Mouse (Mus musculus) MEL (cell line): ENCODE data around the gene Pla2r1.

Experiments used
- CTCF ChIP-seq, 3 experiments: IDR thresholded peaks in 2 of 3; conservative IDR thresholded peaks in 1 of 3; 2 replicates each; pipeline ENCODE4 v1.5.1; 2011 to 2012; ENCODE audit warnings: low read length in 3 of 3, low read depth in 2 of 3, mild to moderate bottlenecking in 2 of 3, improper control_type of control experiment in 1 of 3, inconsistent platforms in 1 of 3, mixed read lengths in 1 of 3, moderate library complexity in 1 of 3; ENCODE audit not compliant: control insufficient read depth in 1 of 3, insufficient read depth in 1 of 3, poor library complexity in 1 of 3, severe bottlenecking in 1 of 3
- EP300 ChIP-seq, 2 experiments: IDR thresholded peaks; 2 replicates each; pipeline ENCODE4 v1.6.1; 2011; ENCODE audit warnings: improper control_type of control experiment in 2 of 2, low read length in 2 of 2, low read depth in 1 of 2, mild to moderate bottlenecking in 1 of 2
- GABPA ChIP-seq: IDR thresholded peaks from 2 replicates; pipeline ENCODE4 v1.6.1; 2012; ENCODE audit warnings: low read depth, mild to moderate bottlenecking, inconsistent platforms, low read length, improper control_type of control experiment, moderate library complexity
- HCFC1 ChIP-seq: IDR thresholded peaks from 2 replicates; pipeline ENCODE4 v1.6.1; 2012; ENCODE audit warnings: low read depth, mild to moderate bottlenecking, inconsistent platforms, low read length, improper control_type of control experiment, moderate library complexity
- MAFK ChIP-seq: IDR thresholded peaks from 2 replicates; pipeline ENCODE4 v1.6.1; 2011; ENCODE audit warnings: low read depth, mild to moderate bottlenecking, low read length, improper control_type of control experiment, borderline replicate concordance
- MAX ChIP-seq: IDR thresholded peaks from 2 replicates; pipeline ENCODE4 v1.6.1; 2011; ENCODE audit warnings: low read length, improper control_type of control experiment
- MYC ChIP-seq: IDR thresholded peaks from 2 replicates; pipeline ENCODE4 v1.6.1; 2011; ENCODE audit warnings: low read depth, mild to moderate bottlenecking, low read length, improper control_type of control experiment, moderate library complexity
- RCOR1 ChIP-seq: IDR thresholded peaks from 2 replicates; pipeline ENCODE4 v1.6.1; 2012; ENCODE audit warnings: low read depth, mild to moderate bottlenecking, inconsistent platforms, low read length, improper control_type of control experiment
- ZMIZ1 ChIP-seq: IDR thresholded peaks from 2 replicates; pipeline ENCODE4 v1.6.1; 2012; ENCODE audit warnings: low read depth, mild to moderate bottlenecking, inconsistent platforms, low read length, improper control_type of control experiment, moderate library complexity
- ZNF384 ChIP-seq: IDR thresholded peaks from 2 replicates; pipeline ENCODE4 v1.6.1; 2012; ENCODE audit warnings: low read depth, mild to moderate bottlenecking, inconsistent platforms, low read length, improper control_type of control experiment

GRCm38 (mm10) chr2:60541745-60542144 lies 11.4 kb downstream of the Pla2r1 start:
- no peak for TF ChIP-seq CTCF (IDR thresholded peaks at IDR 0.05 in 2 of 3, conservative IDR thresholded peaks at IDR 0.05 in 1 of 3; ENCODE audit: control insufficient read depth in 1 of 3, insufficient read depth in 1 of 3, low read depth in 2 of 3, low read length in 3 of 3, poor library complexity in 1 of 3, severe bottlenecking in 1 of 3)
- no peak for TF ChIP-seq MYC
- TF ChIP-seq MAFK, result no peak
- no peak for TF ChIP-seq ZNF384
- TF ChIP-seq ZMIZ1, result no peak
- TF ChIP-seq GABPA, result no peak
- TF ChIP-seq EP300 (IDR thresholded peaks at IDR 0.05; ENCODE audit: low read depth in 1 of 2, low read length in 2 of 2), result no peak
- TF ChIP-seq RCOR1, result no peak
- TF ChIP-seq HCFC1, result no peak
- TF ChIP-seq MAX, result no peak
